Mouse (Mus musculus) heart, postnatal 4 days (tissue): ENCODE measurements at regions not wholly inside any gene's neighbourhood (a gene's known extent, or its start where the extent isn't known, plus 50 kb on each side); places are given as distances from the start of the nearest gene placed in this dataset.

Experiments
- DNase-seq: peaks from one replicate; pipeline ENCODE4 v3.0.0; 2021

GRCm38 (mm10) chr4:27845521-27845920, 967.4 kb upstream of the Epha7 start:
- DNase-seq = no peak

GRCm38 (mm10) chr4:27846106-27846622, 966.8 kb upstream of the Epha7 start:
- no peak for DNase-seq

GRCm38 (mm10) chr4:27856086-27856485, 956.8 kb upstream of the Epha7 start:
- no peak for DNase-seq

- no peak for DNase-seq
Measured at GRCm38 (mm10) chr4:27887262-27887954, 925.5 kb upstream of the Epha7 start.

- no peak for DNase-seq
Measured at GRCm38 (mm10) chr4:27896396-27896795, 916.5 kb upstream of the Epha7 start.

GRCm38 (mm10) chr4:27945351-27945750, 867.6 kb upstream of the Epha7 start:
- DNase-seq = no peak

GRCm38 (mm10) chr4:27945768-27946167, 867.2 kb upstream of the Epha7 start:
- no peak for DNase-seq

- no peak for DNase-seq
Measured at GRCm38 (mm10) chr4:27949970-27950717, 862.8 kb upstream of the Epha7 start.

- peak; percentile 19 for DNase-seq
Measured at GRCm38 (mm10) chr4:27965046-27965681, 847.8 kb upstream of the Epha7 start.

GRCm38 (mm10) chr4:27970569-27970968, 842.4 kb upstream of the Epha7 start:
- DNase-seq = no peak

GRCm38 (mm10) chr4:27979210-27979771, 833.6 kb upstream of the Epha7 start:
- no peak for DNase-seq

- DNase-seq = no peak
Measured at GRCm38 (mm10) chr4:27979781-27980180, 833.1 kb upstream of the Epha7 start.

- DNase-seq = no peak
Measured at GRCm38 (mm10) chr4:27981309-27981708, 831.6 kb upstream of the Epha7 start.

GRCm38 (mm10) chr4:27987986-27988423, 824.9 kb upstream of the Epha7 start:
- no peak for DNase-seq

GRCm38 (mm10) chr4:27994411-27994810, 818.5 kb upstream of the Epha7 start:
- no peak for DNase-seq

- no peak for DNase-seq
Measured at GRCm38 (mm10) chr4:28001818-28002476, 811.0 kb upstream of the Epha7 start.
